Mouse (Mus musculus): ENCODE data around the gene Miga1. TPM values are rescaled to one million over a fixed set of nuclear protein-coding genes. Genes with fewer than 3 reads are reported as not detected.

Gene Miga1
- polyA plus RNA-seq, 1 experiment from 2014 or later, result 25.8 TPM

DNA sequence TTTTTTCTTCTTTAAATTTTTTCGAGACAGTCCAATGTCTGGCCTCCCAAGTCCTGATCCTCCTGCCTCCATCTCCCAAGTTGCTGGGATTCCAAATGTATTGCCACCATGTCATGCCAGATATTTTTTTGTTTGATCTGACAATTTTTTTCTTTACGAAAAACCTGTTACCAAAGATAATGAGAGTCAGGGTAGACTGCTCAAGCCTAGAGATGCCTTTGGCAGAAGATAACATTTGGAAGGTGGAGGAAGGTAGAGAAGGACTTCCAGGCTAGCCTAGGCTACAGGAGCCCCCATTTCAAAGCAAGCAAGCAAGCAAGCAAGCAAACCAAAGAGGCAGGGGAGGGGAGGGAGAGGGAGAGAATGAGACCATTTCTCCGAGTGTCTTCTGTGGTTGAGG, 7.0 kb upstream of the Miga1 start:
- peaks cover 21% of the 10 kb centered on the region for H3K4me1 ChIP-seq
- H3K27ac ChIP-seq (replicated peaks), result no peak overlapping the region
- H3K36me3 ChIP-seq, result no peaks in the 10 kb centered on the region
- H3K4me2 ChIP-seq (replicated peaks), result peak overlapping the region; percentile 56
- H3K27me3 ChIP-seq, result no peaks in the 10 kb centered on the region
- H3K4me3 ChIP-seq, result peak overlapping the region; percentile 75
- ATAC-seq (ENCODE audit: low FRiP score, low read depth), result no peak
- 50% methylated on average over 3 of the region's 3 CpGs for WGBS
- H3K9ac ChIP-seq (replicated peaks), result peak overlapping the region; percentile 84
- H3K9me3 ChIP-seq, result no peaks in the 10 kb centered on the region

GRCm38 (mm10) chr3:152346633-152347141, 6.5 kb upstream of the Miga1 start:
- H3K4me2 ChIP-seq (replicated peaks), result peak overlapping the region; percentile 56
- H3K9ac ChIP-seq (replicated peaks), result peak overlapping the region; percentile 84
- H3K36me3 ChIP-seq, result no peaks in the 10 kb centered on the region
- under 1% methylated on average over 42 of the region's 54 CpGs for WGBS
- H3K27ac ChIP-seq (replicated peaks), result peak overlapping the region; percentile 63
- no peaks in the 10 kb centered on the region for H3K27me3 ChIP-seq
- peak; percentile 79; the same call in 1 of the 2 replicates for ATAC-seq (ENCODE audit: low FRiP score, low read depth)
- no peaks in the 10 kb centered on the region for H3K9me3 ChIP-seq
- peaks cover 21% of the 10 kb centered on the region for H3K4me1 ChIP-seq
- peak overlapping the region; percentile 75 for H3K4me3 ChIP-seq

DNA sequence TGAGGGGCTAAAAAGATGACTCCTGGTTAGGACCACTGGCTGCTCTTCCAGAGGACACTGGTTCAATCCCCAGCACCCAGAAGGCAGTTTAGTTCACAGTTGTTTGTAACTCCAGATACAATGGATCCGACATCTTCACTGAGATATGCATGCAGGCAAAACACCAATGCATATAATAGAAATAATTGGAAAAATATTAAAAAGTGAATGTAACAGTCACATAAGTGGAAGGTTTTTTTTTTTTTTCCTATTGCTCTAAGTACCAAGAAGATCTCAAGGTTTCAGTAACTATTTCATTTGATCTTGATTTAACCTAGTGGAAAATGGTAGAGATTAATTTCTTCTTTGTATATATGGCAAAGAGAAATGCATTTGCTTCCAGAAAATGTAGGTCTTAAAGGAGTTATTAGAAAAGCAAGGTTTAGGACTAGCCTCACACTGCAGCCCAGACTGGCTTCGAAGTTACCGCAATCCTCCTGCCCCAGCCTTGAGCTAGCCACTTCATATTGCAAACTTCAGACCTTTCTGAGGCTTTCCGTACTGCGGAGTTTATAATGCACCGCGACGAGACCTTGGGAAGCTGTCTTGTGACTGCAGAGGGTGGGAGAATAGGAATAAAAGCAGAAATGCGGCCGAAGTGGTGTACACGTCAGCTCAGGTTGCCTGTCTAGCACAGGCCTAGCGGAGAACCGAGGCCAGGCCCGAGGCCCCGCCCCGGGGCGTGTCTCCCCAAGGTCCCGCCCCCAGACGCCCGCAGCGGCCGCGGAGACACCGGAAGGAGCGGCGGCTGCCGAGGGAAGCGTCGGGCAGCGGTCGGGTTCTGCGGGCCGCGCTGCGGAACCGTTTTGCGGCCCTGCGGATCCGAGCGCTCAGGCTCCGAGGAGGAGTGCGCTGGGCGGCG, 5.8 kb upstream of the Miga1 start, which contains the start of gene Usp33:
Gene Usp33 (plus strand): TSS at position 747 of the 901 bp plus-strand sequence.
- no peaks in the 10 kb centered on the region for H3K36me3 ChIP-seq
- H3K4me3 ChIP-seq, result peak within 1 kb of the TSS; percentile 75
- peak within 1 kb of the TSS; percentile 84 for H3K9ac ChIP-seq (replicated peaks)
- ATAC-seq (ENCODE audit: low FRiP score, low read depth), result peak; percentile 98
- WGBS, result 9% methylated on average over 33 of the region's 44 CpGs
- peak within 1 kb of the TSS; percentile 63 for H3K27ac ChIP-seq (replicated peaks)
- H3K27me3 ChIP-seq, result no peaks in the 10 kb centered on the region
- H3K4me1 ChIP-seq, result peaks cover 16% of the 10 kb centered on the region
- peak within 1 kb of the TSS; percentile 56 for H3K4me2 ChIP-seq (replicated peaks)
- H3K9me3 ChIP-seq, result no peaks in the 10 kb centered on the region

DNA sequence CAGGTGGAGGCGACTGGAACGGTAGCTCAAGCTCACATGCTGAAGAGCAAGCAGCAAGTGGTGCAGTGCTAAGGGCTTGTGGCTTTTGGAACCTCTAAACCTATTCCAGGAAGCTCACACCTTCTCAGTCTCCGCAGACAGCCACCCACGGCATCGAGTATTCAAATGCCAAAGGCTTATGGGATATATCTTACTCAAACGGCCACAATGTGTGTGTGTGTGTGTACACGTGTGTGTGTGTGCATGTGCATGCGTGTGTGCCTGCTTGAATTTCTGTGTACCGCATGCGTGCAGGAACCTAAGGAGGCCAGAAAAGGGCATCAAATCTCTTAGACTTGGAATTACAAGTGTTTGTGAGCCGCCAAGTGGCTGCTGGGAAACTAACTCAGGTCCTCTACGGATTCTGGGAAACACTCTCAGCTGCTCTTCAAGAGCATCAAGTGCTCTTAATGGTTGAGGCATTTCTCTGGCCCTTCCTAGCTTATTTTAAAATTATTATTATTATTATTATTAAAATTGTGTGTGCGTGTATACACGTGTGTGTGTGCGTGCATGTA, 2.8 kb upstream of the Miga1 start:
- no peak overlapping the region for H3K4me3 ChIP-seq
- H3K4me2 ChIP-seq (replicated peaks), result no peak overlapping the region
- H3K4me1 ChIP-seq, result peaks cover 13% of the 10 kb centered on the region
- no peaks in the 10 kb centered on the region for H3K27me3 ChIP-seq
- H3K9ac ChIP-seq (replicated peaks), result no peak overlapping the region
- no peak for ATAC-seq (ENCODE audit: low FRiP score, low read depth)
- no peaks in the 10 kb centered on the region for H3K9me3 ChIP-seq
- no peak overlapping the region for H3K27ac ChIP-seq (replicated peaks)
- 91% methylated on average over 15 of the region's 15 CpGs for WGBS
- no peaks in the 10 kb centered on the region for H3K36me3 ChIP-seq

DNA sequence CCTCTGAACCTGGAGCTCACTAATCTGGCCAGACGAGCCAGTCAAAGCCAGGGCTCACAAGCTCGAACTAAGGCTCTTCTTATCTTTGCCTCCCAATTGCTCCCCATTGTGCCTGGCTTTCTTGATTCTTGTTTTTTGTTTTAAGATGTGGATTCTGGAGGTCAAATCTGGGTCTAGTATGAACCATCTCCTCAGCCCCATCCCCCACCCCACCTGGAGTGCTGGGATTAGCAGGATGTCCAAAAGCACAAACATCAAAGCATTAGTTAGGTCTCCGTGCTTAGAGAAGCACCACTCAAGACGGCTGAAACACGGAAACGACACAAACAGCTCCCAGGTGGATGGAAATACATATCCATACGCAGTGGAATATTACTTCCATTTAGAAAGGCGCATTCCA, 4.1 kb downstream of the Miga1 start:
- Histone ChIP-seq H3K27me3 (no peaks in the 10 kb centered on the region), H3K9me3 (no peaks in the 10 kb centered on the region), H3K9ac (replicated peaks) (no peak overlapping the region), H3K27ac (replicated peaks) (no peak overlapping the region), H3K4me3 (no peak overlapping the region), H3K4me1 (peaks cover 6% of the 10 kb centered on the region; the same call in 1 of the 2 replicates), H3K36me3 (peaks cover 48% of the 10 kb centered on the region), H3K4me2 (replicated peaks) (no peak overlapping the region)
- ATAC-seq (ENCODE audit: low FRiP score, low read depth), result no peak
- 78% methylated on average over 8 of the region's 8 CpGs for WGBS

GRCm38 (mm10) chr3:152333641-152334040, 6.6 kb downstream of the Miga1 start:
- ATAC-seq (ENCODE audit: low FRiP score, low read depth), result no peak
- Histone ChIP-seq H3K4me1 (no peaks in the 10 kb centered on the region), H3K4me3 (no peak overlapping the region), H3K27ac (replicated peaks) (no peak overlapping the region), H3K9ac (replicated peaks) (no peak overlapping the region), H3K4me2 (replicated peaks) (no peak overlapping the region), H3K27me3 (no peaks in the 10 kb centered on the region), H3K36me3 (peaks cover 48% of the 10 kb centered on the region), H3K9me3 (no peaks in the 10 kb centered on the region)
- 90% methylated on average over 10 of the region's 10 CpGs for WGBS

DNA sequence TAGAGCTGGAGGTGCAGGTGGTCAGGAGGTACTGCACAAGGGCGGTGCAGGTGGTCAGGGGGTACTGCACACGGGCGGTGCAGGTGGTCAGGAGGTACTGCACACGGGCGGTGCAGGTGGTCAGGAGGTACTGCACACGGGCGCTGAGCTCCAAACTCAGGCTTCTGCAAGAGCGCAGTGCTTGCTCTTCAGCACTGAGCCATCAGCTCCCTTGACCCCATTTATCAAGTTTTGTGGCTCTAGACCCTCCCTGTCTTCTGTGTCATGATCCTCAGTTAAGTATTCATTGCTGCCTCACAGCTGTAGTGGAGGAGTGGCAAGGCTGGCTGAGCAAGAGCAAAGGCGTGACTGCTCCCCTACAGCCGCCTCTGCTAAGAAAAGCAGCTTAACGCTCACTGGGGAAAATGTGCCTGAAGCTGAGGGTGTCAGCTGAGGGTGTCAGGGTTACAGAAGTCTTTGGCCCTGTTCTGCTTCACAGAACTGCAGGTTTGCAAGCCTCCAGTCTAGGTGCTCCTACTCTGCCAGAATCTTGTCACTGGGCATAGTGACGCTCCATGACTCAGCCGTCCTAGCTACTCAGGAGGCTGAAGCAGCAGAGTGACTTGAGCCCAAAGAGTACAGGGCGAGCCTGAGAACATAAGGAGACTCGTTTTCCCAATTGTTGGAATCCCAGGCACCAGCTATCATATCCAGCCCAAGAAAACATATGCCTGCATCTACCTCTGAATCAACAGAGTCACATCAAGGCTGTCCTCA, 7.5 kb downstream of the Miga1 start:
- ATAC-seq (ENCODE audit: low FRiP score, low read depth), result no peak
- Histone ChIP-seq H3K4me1 (no peaks in the 10 kb centered on the region), H3K9ac (replicated peaks) (no peak overlapping the region), H3K4me3 (no peak overlapping the region), H3K36me3 (peaks cover 48% of the 10 kb centered on the region), H3K27me3 (no peaks in the 10 kb centered on the region), H3K27ac (replicated peaks) (no peak overlapping the region), H3K9me3 (no peaks in the 10 kb centered on the region), H3K4me2 (replicated peaks) (no peak overlapping the region)
- WGBS, result 90% methylated on average over 15 of the region's 15 CpGs

- no peak for ATAC-seq (ENCODE audit: low FRiP score, low read depth)
Measured at GRCm38 (mm10) chr3:152332104-152332503, 8.1 kb downstream of the Miga1 start.

DNA sequence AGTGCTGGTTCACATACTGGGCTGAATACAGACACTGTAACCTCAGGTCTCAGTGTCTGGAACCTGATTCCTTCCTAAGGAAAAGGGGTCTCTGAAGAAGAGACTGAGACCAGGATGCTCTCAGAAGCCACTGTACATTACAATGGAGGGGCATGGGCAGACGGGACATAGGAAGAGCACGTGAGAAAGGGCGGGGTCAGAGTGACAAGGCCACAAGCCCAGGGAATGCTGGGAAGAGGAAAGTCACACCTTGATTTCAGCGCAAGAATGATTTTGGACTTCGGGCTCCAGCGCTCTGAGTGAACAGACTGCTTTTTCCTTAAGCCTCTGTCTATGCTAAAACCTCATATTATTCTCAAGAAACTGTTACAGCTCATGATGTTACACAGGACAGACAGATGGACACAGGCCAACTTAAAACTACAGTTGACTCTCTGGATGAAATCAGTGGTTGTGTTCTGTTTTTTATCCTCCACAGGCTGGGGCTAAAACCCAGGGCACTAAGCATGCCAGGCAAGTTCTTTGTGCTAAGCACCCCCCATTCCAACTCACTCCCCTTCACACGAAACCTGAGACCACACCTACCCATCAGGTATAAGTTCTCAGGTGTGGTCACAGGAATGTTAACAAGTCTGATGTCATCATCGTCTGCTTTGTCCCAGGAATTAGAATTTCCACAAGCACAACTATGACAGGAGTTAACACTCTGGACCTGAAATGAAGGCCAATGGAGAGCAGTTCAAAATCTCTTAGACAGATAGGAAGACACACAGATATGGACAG, 18.3 kb downstream of the Miga1 start:
- H3K36me3 ChIP-seq, result peaks cover 18% of the 10 kb centered on the region
- H3K9ac ChIP-seq (replicated peaks), result no peak overlapping the region
- no peak overlapping the region for H3K4me3 ChIP-seq
- no peak for ATAC-seq (ENCODE audit: low FRiP score, low read depth)
- H3K4me2 ChIP-seq (replicated peaks), result no peak overlapping the region
- H3K9me3 ChIP-seq, result no peaks in the 10 kb centered on the region
- no peaks in the 10 kb centered on the region for H3K27me3 ChIP-seq
- no peaks in the 10 kb centered on the region for H3K4me1 ChIP-seq
- WGBS, result 96% methylated on average over 8 of the region's 8 CpGs
- no peak overlapping the region for H3K27ac ChIP-seq (replicated peaks)

More at GRCm38 (mm10) chr3:152332104-152332503, 8.1 kb downstream of the Miga1 start:
- WGBS, result 98% methylated on average over 6 of the region's 6 CpGs
- Histone ChIP-seq H3K9me3 (no peaks in the 10 kb centered on the region), H3K4me2 (replicated peaks) (no peak overlapping the region), H3K4me1 (no peaks in the 10 kb centered on the region), H3K36me3 (peaks cover 41% of the 10 kb centered on the region), H3K4me3 (no peak overlapping the region), H3K9ac (replicated peaks) (no peak overlapping the region), H3K27ac (replicated peaks) (no peak overlapping the region), H3K27me3 (no peaks in the 10 kb centered on the region)

- Histone ChIP-seq H3K36me3 (peaks cover 18% of the 10 kb centered on the region), H3K4me2 (replicated peaks) (no peak overlapping the region), H3K4me3 (no peak overlapping the region), H3K9ac (replicated peaks) (no peak overlapping the region), H3K4me1 (no peaks in the 10 kb centered on the region), H3K9me3 (no peaks in the 10 kb centered on the region), H3K27me3 (no peaks in the 10 kb centered on the region), H3K27ac (replicated peaks) (no peak overlapping the region)
- 91% methylated on average over 10 of the region's 10 CpGs for WGBS
- no peak for ATAC-seq (ENCODE audit: low FRiP score, low read depth)
Measured at GRCm38 (mm10) chr3:152320972-152321645, 19.1 kb downstream of the Miga1 start.
